Mouse (Mus musculus) kidney, adult 2 months (tissue): ENCODE results near the gene Usp6nl.

Experiments used
- CTCF ChIP-seq: fragments of 200-500 bp; conservative IDR thresholded peaks from 2 replicates; pipeline ENCODE4 v1.5.1; 2011; ENCODE audit warnings: low read depth, mild to moderate bottlenecking, control low read depth, low read length, moderate library complexity, mixed read lengths; ENCODE audit not compliant: insufficient read depth, insufficient read length
- POLR2A ChIP-seq: fragments of 200-500 bp; IDR thresholded peaks from one replicate; pipeline ENCODE4 v1.6.1; 2011; ENCODE audit warnings: low read depth, low read length, control low read depth

DNA sequence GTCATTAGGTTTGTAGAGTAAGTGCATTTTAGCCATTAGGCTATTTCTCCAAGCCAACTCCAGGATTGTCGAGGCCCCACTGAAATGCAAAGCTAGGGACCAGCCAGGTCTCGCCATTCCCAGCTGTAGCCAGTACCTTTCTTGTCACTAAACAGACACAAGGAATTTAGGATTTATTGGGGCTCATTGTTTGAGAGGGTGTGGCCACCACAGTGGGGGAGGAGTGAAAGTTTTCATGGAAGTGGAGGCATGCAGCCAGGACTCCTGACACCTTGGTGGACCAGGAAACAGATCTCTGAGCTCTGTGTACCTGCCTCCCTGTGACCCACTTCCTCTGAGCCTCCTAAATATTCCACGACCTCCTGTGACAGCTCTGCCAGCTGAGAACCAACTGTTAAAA is 127.2 kb downstream of the Usp6nl start:
- TF ChIP-seq POLR2A (no peak), CTCF (no peak)
